Mouse (Mus musculus) CH12.LX (cell line): ENCODE data around the gene Avpr2.

Experiments used
- CTCF ChIP-seq, 2 experiments: IDR thresholded peaks in 1 of 2; conservative IDR thresholded peaks in 1 of 2; 2 replicates each; pipeline ENCODE4 v1.5.1; 2011 to 2012; ENCODE audit warnings: low read depth in 2 of 2, low read length in 2 of 2, improper control_type of control experiment in 1 of 2, inconsistent platforms in 1 of 2, mild to moderate bottlenecking in 1 of 2, moderate library complexity in 1 of 2
- POLR2A ChIP-seq: IDR thresholded peaks from 2 replicates; pipeline ENCODE4 v1.6.1; 2011; ENCODE audit warnings: low read depth, mild to moderate bottlenecking, improper control_type of control experiment, low read length
- POLR2AphosphoS2 ChIP-seq: IDR thresholded peaks from 2 replicates; pipeline ENCODE4 v1.6.1; 2011; ENCODE audit warnings: low read depth, low read length, improper control_type of control experiment
- TBP ChIP-seq: conservative IDR thresholded peaks from 2 replicates; pipeline ENCODE4 v1.6.1; 2011; ENCODE audit warnings: low read depth, low read length, improper control_type of control experiment
- USF1 ChIP-seq: IDR thresholded peaks from 2 replicates; pipeline ENCODE4 v1.6.1; 2014; ENCODE audit warnings: low read depth, mild to moderate bottlenecking, inconsistent platforms, low read length, improper control_type of control experiment

DNA sequence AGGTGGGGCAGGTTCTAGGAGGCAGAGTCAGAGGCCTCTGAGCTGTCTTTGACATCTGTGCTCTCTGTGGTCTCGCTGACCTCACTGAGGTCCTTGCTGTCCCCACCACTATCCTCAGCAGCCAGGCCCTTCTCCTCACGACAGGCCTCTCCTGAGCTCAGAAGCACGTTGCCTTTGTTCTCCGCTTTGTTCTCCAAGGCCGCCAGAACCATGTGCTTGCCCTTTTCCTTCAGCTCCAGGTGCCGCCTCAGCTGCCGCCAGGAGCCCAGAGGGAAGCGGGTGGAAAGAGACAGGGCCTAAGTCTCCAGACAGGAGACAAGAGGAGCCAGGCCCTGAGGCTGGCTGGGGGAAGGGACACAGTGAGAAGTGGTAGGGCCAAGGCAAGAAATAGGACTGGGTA is 25.0 kb downstream of the Avpr2 start:
- no peak for TF ChIP-seq TBP
- TF ChIP-seq POLR2A = no peak
- TF ChIP-seq CTCF (conservative IDR thresholded peaks at IDR 0.05 in 1 of 2, IDR thresholded peaks at IDR 0.05 in 1 of 2; ENCODE audit: low read depth in 2 of 2, low read length in 2 of 2) = no peak
- TF ChIP-seq USF1 = no peak
- no peak for TF ChIP-seq POLR2AphosphoS2
